Mouse (Mus musculus): Measurements from ENCODE around the gene Heatr5a.

Gene Heatr5a

DNA sequence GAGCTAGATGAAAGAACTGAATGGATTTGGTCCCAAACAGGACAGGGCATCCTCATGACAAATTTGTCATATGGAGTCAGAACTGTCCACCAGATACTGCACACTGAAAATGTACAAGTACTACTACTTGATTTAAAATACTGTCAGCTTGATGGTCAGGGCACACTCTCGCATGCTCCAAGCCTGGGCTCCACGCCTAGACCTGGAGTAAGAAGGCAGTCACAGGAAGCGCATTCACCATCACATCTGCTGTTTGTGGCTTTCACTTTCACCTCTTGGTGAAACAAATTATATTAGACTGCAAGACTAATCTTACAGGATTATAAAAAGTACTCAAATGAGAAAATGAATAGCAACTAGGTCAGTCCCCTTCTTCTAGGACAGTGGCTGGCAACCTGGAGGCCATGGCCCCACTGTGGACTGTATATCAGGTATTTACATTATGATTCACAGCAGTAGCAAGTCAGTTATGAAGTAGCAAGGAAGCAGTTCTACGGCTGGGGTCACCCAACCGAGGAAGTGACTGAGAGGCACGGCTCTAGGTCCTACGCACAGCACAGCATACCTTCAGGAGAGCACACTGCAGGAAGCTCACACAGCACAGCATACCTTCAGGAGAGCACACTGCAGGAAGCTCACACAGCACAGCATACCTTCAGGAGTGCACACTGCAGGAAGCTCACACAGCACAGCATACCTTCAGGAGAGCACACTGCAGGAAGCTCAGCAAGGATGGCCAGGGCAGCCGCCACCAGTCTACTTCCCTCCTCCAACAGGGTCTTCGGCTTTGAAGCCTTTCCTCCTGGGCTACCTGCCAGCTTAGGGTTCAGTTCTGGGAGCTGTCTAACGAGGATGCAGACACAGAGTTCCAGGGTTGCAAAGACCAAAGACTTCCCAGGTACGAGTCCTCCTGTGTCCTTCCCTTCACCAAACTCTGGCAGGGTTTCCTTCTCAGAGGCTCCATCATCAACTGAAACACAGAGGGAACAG lies 83.5 kb downstream of the Heatr5a start:
- intact Hi-C loops (cut with DNase I) = no loop called here

DNA sequence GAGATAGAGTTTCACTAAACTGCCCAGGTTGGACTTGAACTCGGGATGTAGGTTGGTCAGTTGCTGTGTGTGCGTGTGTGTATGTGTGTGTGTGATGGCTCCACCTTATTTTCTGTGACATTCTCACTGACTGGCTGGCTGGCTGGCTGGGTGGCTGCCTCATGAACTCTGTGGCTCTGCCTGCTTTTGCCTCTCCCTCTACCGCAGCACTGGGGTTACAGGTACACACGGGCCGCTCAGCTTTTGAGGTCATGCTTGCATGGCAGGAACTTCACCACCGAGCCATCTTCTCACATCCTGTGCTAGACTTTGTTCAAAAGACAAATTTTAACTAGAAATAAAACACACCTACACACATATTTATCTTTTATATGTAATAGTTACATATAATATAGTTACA lies 84.8 kb downstream of the Heatr5a start:
- intact Hi-C loops (cut with DNase I) = no loop called here

DNA sequence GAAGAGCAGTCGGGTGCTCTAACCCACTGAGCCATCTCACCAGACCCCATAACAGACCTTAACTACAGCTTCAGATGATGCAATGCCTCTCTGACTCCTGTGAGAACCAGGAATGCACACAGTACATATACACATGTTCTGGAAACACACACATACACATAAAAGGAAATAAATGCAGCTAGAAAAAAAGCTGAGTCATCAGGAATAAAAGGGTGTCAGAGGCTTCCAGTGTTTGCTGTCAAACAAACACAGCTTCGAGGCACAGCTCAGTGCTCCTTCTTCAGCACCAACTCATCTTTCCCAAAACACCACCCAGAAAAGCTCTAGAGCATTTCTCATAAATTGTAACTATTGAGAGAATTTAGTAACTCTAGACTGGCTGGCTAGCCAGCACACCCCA lies 86.3 kb downstream of the Heatr5a start:
- intact Hi-C loops (cut with DNase I) = loop anchor here (5.0 kb wide), 2 partner anchors 38 to 58 kb away; partner anchors contain the start of gene Hectd1

DNA sequence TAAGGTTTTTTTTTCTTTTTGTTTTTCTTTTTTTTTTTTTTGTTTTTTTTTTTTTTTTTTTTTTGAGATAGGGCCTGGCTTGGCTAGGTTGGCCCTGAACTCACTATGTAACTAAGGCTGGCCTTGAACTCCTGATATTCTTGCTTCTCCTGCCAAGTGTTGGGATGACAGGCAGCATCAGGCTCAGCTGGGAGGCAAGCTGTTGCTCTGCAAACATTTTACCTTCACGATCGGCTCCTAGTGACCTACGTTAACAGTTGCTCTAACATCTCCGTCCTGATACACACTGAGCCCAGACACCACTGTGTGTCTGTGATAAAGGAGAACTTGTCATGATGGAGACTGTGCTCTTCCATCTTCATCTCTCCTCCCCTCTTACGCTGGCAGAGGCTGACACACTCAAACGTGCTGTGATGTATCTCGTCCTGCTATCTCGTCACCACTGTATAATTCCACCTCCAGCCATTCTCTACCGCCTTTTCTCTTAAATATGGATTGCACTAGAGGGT lies 87.8 kb downstream of the Heatr5a start:
- intact Hi-C loops (cut with DNase I) = loop anchor here (5.0 kb wide), 2 partner anchors 36 to 56 kb away; partner anchors contain the start of gene Hectd1

DNA sequence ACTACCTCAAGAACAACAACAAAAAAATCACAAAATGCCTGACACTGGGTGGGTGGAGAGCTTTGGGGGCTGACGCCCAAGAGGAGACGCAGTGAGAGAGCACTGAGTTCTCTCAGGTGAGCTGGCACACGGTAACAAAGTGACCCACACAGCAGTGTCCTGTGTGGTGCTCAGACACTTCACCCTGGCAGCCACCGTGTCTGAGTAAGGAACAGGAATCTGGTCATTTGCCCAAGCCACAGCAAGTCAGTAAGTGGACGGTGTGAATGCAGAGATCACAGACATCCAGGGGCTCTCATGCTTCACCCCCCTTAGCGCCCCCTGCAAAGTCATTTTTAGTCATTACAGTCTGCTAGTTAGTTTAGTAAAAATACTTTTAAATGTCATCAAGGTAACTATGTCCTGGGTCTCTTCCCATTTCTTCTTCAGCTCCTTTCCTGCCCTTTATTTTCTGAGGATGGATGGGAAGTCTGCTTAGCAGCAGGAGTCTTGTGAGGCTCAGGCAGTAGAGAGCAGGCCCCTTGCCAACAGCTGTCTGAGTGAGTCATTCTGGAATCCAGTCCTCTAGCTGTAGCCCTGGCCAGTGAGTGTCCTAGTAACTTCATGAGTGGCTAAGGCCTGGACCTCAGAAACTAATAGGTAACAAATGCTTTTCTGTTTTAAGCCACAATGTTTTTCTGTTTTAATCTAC lies 88.4 kb downstream of the Heatr5a start:
- intact Hi-C loops (cut with DNase I) = loop anchor here (5.0 kb wide), 2 partner anchors 35 to 55 kb away; partner anchors contain the start of gene Hectd1

DNA sequence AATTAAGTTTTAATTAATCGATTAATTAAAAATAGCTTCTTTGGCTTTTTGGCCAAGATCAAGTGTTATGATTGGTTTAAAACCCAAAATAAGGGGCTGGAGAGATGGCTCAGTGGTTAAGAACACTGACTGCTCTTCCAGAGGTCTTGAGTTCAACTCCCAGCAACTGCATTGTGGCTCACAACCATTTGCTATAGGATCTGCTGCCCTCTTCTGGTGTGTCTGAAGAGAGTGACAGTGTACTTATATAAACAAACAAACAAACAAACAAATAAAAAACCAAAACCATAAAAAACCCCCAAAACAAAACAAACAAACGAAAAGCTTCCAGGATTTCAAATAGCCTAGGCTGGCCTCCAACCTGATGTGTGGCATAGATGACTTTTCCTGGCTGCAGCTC lies 89.3 kb downstream of the Heatr5a start:
- intact Hi-C loops (cut with DNase I) = loop anchor here (5.0 kb wide), 2 partner anchors 34 to 54 kb away; partner anchors contain the start of gene Hectd1

DNA sequence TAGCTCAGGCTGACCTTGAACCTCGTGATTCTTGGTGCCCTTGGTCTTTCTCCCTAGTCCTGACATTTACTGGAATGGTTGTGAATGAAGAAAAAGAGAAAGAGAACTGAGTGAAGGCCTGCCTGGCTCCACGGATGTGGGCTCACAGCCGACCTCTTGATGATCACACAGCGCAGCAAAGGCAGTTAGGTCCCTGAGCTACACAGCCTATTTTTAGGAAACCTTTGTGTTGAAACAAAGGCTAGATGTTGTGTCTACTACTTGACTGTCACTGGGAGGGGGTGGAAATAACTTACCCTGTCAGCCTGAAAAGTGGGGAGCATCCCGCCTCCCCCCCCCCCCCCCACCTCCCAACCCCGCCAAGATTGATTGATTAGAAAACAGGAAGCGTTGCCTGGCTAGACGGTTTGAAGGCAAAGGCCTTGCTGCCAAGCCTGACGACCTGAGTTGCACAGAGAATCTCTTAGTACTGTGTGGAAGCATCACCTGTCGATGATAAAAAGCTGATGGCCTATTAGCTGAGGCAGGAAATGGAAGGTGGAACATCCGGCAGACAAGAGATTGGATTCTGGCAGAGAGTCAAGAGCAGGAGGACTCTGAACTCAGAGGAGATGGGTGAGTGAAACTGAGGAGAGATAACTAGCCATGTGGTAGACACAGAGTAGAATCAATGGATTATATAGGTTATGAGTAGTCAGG lies 99.5 kb downstream of the Heatr5a start:
- intact Hi-C loops (cut with DNase I) = no loop called here

DNA sequence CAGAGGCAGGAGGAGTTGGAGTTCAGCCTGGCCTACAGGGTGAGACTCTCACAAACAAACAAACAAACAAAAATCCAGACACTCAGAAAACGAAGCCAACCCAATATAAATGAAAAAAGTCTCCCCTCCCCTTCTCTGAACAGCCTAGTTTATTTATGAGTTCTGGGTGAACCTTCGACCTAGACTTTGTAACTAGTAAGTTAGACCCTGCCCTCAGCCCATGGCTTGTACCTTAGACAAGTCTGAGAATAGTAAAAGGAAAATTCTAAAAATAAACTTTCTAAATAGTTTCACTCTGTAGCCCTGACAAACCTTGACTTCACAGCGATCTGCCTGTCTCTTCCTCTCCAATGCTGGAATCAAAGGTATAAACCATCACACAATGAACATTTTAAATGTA lies 101.6 kb downstream of the Heatr5a start:
- intact Hi-C loops (cut with DNase I) = no loop called here

DNA sequence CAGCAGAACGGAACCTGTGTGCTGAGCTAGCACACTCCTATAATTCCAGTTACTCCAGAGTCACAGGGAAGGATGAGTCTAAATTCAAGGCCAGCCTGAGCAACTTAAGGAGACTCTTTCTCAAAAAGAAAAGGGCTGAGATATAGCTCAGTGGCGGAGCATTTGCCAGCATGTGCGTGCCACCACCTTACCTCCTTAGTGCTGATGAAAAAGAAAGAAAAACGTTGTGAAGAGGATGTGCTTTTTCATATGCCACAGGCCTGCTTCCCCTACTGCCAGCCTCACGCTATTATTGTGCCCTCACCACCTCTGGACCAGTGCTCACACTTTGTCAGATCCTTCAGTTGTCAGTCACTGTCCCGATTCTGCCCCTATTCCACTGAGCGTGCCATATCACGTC lies 104.0 kb downstream of the Heatr5a start:
- intact Hi-C loops (cut with DNase I) = no loop called here

DNA sequence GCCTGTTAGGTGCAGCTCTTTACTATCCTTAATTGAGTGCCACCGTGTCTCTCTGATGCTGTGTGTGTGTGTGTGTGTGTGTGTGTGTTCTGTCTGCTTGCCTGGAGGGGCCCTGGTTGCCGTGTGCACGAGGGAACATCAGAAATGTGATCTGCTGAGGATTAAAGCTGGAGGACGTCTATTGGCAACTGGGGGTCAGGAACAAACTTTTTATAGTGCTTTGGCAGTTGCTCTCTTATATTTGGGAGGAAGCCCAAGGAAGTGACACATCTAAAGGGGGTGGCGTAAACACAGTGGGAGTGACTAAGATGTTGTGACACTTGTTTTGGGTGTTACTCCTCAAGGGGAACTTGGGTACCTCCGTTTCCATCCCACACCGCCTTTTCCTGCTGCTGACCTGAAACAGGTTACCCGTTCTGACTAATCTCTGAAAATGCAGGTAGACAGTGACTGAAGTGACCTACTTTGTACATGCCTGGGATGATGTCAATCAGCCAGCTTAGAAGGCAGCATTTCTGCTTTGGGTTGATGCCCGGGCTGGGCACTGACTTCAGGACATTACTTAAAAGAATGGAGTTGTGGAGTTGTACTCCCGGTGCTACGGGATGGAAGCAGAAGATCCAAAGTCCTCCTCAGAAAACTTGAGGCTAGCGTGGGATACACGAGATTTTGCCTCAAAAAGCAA lies 104.8 kb downstream of the Heatr5a start:
- intact Hi-C loops (cut with DNase I) = no loop called here

DNA sequence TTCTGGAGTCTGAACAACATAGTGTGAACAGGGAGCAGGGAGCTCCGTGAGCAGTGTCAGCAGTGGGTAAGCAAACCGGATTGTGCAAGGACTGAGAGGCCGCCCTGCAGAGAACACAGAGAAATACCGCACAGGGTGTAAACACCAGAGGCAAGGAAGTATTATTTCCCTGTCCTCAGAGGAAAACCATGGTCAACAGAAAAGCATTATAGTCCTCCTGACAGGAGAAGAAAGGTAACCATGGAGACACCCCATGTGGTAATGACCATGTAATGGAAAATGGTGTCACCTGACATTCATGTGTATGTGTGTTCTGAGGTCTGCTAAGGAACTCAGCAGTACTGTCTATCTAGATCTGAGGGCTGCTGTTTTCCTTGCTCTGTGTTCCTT lies 105.3 kb downstream of the Heatr5a start:
- intact Hi-C loops (cut with DNase I) = no loop called here

DNA sequence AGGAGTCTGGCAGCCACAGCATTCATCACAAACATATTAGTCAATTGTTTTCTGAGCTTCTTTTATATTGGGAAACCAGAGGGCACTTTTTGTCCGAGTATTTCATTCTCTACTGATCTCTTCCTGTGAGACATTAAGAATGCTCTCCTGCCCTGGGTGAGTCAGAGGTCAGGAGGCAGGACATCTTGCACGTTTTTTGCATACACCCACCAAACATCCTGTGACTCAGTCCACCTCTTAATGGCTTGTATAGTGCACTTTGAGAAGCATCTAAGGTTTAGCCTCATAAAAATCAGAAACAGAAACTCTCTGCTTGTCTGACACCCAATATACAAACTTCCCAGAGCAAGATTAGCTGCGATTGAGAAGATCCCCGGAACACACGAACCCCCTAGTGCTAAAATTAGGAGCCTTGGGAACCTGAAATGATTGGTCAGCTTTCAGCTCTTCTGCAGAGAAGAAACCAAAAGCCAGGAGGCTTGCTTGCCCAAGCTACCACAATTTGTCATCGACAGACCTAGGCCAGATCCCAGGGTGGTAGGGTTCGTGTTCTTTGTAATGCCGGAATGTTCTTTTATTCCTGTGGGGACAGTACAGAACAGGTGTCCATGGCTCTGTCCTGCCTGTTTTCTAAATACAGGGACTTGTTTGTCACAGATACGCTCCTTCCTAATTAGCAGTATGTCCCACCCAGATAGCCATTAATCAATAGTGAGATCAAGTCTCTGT lies 105.9 kb downstream of the Heatr5a start:
- intact Hi-C loops (cut with DNase I) = no loop called here

DNA sequence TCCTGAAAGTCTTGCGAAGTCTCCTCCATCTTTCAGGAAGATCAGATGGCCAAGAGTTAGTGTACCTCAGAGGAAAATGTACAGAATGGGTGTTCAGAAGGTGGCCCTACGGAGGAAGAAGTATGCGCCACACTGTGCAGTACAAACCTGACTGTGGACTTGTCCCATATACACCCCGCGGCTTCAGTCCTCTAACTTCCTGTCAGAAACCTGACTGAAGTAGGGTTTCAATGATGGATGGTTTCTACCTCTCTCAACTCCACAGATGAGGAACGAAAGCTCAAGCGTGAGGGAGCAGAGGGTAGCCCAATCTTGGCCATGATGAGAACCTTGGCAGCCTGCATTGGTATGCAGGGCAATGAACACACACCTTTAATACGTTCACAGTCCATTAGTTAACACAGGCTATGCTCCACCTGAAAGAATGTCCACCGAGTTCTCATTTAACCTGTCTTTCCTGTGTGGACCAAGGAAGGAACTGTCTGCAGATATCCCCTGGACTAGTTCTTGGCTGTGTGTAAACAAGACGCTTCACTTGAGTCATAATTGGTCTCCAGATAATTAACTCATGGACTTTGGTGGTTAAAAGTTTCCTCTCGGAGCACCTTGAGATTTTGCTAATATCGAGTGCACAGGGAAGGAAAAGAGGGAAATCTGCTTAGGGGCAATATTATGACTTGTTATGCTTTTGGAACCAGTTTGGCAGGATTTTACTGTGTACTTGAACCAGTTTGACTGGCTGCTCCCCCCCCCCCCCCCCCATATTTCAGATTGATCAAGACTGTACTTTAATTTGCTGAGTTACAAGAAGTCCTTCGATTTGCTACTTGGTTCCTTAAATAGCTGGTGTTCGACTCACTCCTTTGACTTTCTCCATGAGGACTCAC lies 107.8 kb downstream of the Heatr5a start:
- intact Hi-C loops (cut with DNase I) = no loop called here

DNA sequence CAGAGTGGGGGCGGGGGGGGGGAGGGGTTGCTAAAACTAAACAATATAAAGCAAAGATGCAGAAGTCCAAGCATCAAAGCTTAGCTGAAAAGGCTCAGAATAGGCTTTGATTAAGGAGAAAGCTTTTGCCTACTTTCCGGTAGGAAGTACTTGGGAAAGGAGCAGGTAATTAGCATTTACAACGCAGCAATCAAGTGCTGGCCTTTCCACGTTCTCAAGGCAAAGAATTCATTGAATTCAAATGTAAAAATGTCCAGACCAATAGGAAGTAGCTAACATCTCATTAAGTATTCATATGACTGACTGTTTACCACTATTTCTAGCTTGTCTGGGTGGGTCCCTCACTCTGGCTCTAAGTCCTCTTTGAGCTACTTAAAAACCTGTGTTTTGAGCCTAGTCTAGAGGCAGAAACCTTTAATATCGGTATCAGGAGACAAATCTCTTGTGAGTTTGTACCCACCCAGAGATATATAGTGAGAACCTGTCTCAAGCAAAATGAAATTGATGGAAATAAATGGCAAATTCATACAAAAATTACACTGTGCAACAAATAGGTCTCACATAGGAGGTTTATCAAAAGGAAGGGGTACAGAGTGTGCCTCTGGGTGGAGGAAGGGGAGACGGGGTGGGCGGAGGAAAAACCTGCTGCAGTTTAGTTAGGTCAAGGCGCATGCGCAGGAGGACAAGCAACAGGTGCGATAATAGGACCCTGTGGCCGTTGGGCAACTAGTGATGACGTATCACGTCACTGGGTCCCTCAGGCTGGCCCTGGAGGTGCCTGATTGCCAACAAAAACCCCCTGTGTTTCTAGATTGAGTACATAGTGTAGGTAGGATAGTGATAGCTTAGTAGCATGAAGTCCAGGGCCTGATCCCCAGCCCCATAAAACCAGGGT lies 112.7 kb downstream of the Heatr5a start:
- intact Hi-C loops (cut with DNase I) = no loop called here

DNA sequence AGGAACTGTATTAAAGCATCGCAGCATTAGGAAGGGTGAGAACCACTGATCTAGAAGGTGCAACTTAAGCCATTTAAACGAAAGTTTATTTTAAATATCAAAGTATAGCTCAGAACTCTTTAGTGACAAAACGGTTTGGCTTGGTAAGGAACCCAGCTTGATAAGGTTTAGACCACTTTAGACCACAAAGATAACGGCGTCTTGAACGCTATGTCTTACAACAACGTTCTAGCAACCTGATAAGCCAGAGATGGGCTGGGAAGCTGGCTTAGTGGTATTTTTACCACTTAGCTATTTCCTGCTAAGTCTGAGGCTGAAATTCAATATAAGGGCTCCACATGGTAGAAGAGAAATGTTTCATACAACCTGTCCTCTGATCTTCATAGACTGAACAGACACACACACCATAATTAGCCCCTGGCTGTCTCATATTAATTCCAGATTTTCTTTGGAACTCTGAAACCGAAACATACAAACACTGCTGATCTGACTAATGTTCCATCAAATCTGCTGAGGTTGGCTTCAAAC lies 114.3 kb downstream of the Heatr5a start:
- intact Hi-C loops (cut with DNase I) = no loop called here

DNA sequence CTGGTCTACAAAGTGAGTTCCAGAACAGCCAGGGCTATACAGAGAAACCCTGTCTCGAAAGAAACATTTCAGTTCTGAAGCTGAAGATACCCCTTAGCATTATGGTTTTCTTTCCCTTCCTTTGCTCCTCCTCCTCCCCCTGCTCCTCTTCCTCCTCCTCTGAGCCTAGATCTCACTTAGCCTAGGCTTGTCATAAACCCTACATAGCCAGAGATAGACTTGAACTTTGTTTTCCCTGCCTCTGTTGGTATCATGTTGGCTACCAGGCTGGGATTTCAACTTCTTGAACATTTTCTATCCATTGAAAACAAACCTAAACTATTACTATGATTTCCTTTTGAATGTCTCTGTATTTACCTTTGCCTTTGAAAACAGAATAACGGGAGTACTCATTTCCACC lies 115.2 kb downstream of the Heatr5a start:
- intact Hi-C loops (cut with DNase I) = no loop called here

DNA sequence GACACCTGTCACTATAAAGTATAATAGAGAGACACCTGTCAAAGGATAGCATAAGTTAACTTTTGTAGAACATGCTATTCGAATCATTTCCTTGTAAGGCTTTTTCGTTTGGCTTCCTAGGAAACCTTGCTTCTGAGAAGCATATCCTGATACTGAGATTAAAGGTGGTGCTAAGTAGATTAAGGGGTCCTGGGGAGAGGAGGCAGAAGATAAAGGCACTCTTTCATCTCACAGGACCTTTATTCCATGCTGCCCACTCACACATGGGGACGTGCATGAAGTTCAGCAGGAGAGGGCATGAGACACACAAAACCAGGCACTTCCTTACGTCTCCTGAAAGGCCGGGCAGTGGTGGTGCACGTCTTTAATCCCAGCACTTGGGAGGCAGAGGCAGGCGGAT lies 115.7 kb downstream of the Heatr5a start:
- intact Hi-C loops (cut with DNase I) = no loop called here

DNA sequence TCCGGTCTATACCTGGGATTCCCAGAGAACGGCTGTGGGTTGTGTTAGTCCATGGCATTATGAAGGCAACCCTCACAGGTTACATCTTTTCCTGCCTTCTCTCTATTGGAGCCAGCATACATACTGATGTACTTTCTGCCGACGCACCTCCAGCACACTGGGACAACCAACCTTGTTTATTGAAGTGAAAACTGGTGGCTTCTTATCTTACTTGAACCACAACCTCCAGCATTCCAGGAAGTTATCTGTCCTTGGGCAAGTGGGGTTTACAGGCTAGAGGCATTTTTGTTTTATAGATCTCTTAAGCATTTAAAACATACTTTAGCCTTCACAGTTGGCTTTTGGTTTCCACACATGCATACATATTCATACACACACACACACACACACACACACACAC lies 119.5 kb downstream of the Heatr5a start:
- intact Hi-C loops (cut with DNase I) = no loop called here

Measured in adrenal gland (tissue).